Mouse (Mus musculus) urinary bladder, adult 2 months (tissue): ENCODE measurements around the gene Olfr901. TPM values are rescaled to one million over a fixed set of nuclear protein-coding genes. Genes with fewer than 3 reads are reported as not detected.
"Not testable (repeated sequence)": the region's sequence is repeated elsewhere in the genome, so short reads cannot be mapped to it uniquely, and the experiment has no call there.

Experiments used
- DNase-seq: peaks from one replicate; pipeline ENCODE4 v3.0.0; 2022; ENCODE audit warnings: low spot score
- polyA plus RNA-seq: library from polyadenylated mRNA; depleted of rRNA; stranded (reverse); fragments of >200 nt; gene quantifications from 2 replicates; pipeline ENCODE4 v1.2.3, GENCODE M21; 2012; rRNA removed

Olfr901 gene
- not detected in 2 replicates for polyA plus RNA-seq

- no peak for DNase-seq
Measured at GRCm38 (mm10) chr9:38429155-38429554, at the start of gene Olfr901. TSS of gene Olfr901 (plus strand) at chr9:38429455.

GRCm38 (mm10) chr9:38401398-38401797, 27.9 kb upstream of the Olfr901 start, which contains the start of gene Olfr147:
TSS of gene Olfr147 (plus strand) at chr9:38401698.
- no peak for DNase-seq

GRCm38 (mm10) chr9:38407502-38407901, 21.8 kb upstream of the Olfr901 start:
- not testable (repeated sequence) for DNase-seq

DNA sequence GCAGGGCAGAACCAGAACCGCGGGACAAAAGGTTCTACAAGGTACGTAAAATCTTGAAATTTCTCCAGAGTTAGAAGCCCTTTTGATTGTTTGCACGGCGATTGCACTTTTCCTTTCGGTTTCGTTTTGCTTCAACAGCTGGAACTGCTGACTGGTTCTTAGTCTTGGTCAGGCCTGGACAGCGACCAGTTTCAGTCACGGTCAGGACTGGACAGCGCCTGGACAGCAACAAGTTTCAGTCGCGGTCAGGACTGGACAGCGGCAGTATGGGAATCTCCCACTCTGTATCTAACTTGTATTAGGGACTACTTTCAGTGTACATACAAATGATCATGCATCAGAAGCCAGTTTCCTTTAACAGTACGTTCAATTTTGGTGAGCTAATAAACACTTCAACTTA, 15.8 kb upstream of the Olfr901 start:
- not testable (repeated sequence) for DNase-seq

GRCm38 (mm10) chr9:38423801-38424200, 5.5 kb upstream of the Olfr901 start:
- DNase-seq, result no peak

DNA sequence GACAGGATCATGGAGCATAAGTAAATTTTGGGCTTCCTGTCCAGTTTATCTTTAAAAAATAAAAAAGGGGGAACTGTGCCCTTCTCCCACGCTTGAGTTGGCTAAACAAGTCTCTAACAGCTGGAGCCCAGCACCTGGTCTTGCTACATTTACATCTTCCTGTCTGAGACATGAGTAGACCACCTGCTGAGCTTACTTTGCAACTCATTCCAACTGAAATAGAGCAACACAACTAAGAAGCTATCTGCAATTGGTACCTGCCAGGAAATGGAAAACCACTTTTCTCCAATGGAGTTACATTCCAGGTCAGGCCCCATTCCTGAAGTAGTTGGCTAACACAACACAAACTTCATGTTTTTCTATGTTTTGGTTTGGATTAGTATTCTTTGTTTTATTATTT, 2.2 kb upstream of the Olfr901 start:
- DNase-seq, result no peak

DNA sequence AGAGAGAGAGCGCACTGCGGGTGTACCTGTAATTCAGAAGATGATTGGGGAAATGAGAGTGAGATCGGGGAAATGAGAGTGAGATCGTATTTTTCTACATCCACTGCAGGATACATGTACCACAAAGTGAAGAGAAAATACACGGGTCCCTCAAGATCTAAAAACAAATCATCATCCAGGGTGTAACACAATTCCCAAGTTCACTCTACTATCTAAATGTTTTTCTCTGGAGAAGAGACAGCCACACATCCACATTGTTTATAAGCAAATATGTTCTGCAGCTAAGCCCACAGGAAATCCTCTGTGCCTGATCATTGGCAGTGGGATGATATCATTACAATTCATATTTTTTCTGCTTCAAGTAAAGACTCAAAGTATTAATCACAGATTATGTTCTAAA, 18.1 kb downstream of the Olfr901 start, which contains the start of gene Olfr902:
TSS of gene Olfr902 (plus strand) at position 301 of the 400 bp plus-strand sequence.
- no peak for DNase-seq

- no peak for DNase-seq
Measured at GRCm38 (mm10) chr9:38462844-38463243, 33.6 kb downstream of the Olfr901 start, which contains the start of gene Olfr904. TSS of gene Olfr904 (plus strand) at chr9:38463144.

DNA sequence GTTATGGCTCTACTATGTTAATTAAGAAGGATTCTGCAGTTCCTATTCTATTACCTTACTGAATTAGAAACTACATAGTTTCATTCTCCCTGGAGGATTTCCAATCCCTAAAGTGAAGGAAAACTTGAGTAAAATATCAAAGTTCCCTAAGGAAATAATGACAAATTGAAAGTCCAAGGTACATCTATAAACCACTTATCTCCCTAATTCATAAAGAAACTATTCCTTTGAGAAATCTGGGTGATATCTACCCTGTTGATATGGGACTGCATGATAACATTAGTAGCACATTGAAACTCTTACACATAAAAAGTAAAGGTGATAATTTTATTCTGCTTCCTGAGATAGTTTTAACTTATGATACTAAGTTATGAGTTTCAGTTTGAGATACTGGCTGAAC, 41.6 kb downstream of the Olfr901 start, which contains the start of gene Olfr905:
TSS of gene Olfr905 (plus strand) at position 301 of the 400 bp plus-strand sequence.
- DNase-seq, result no peak

Other genes with a start within 250 kb of the Olfr901 start
- not detected in 2 replicates for gene Olfr891, start 248.6 kb upstream of the Olfr901 start, polyA plus RNA-seq
- gene Olfr893, start 221.1 kb upstream of the Olfr901 start, polyA plus RNA-seq, result 0.18 and 0.36 TPM in 2 replicates
- not detected in 2 replicates for gene Olfr894, start 211.4 kb upstream of the Olfr901 start, polyA plus RNA-seq
- gene Olfr143, start 176.7 kb upstream of the Olfr901 start, polyA plus RNA-seq, result 0.12 and 0.19 TPM in 2 replicates
- gene Olfr895, start 161.6 kb upstream of the Olfr901 start, polyA plus RNA-seq, result 0.27 and 0.48 TPM in 2 replicates
- gene Olfr896-ps1, start 138.3 kb upstream of the Olfr901 start, polyA plus RNA-seq, result not detected in 2 replicates
- gene Olfr25, start 100.4 kb upstream of the Olfr901 start, polyA plus RNA-seq, result not detected in 2 replicates
- not detected in 2 replicates for gene Olfr898, start 81.0 kb upstream of the Olfr901 start, polyA plus RNA-seq
- gene Olfr250, start 62.6 kb upstream of the Olfr901 start, polyA plus RNA-seq, result not detected in 2 replicates
- not detected in 2 replicates for gene Olfr251, start 52.4 kb upstream of the Olfr901 start, polyA plus RNA-seq
- not detected in 2 replicates for gene Olfr147, start 27.8 kb upstream of the Olfr901 start, polyA plus RNA-seq
- gene Olfr902, start 18.2 kb downstream of the Olfr901 start, polyA plus RNA-seq, result not detected in 2 replicates
- gene Olfr904, start 33.7 kb downstream of the Olfr901 start, polyA plus RNA-seq, result not detected in 2 replicates
- not detected in 2 replicates for gene Olfr905, start 41.7 kb downstream of the Olfr901 start, polyA plus RNA-seq
- not detected in 2 replicates for gene Olfr906, start 57.6 kb downstream of the Olfr901 start, polyA plus RNA-seq
- not detected in 2 replicates for gene Olfr907, start 66.3 kb downstream of the Olfr901 start, polyA plus RNA-seq
- gene Olfr911-ps1, start 92.1 kb downstream of the Olfr901 start, polyA plus RNA-seq, result not detected in 2 replicates
- not detected in 2 replicates for gene Olfr910, start 108.4 kb downstream of the Olfr901 start, polyA plus RNA-seq
- gene Olfr912, start 150.7 kb downstream of the Olfr901 start, polyA plus RNA-seq, result not detected in 2 replicates
- gene Olfr913, start 163.3 kb downstream of the Olfr901 start, polyA plus RNA-seq, result not detected in 2 replicates
- not detected in 2 replicates for gene Olfr914, start 175.6 kb downstream of the Olfr901 start, polyA plus RNA-seq
- not detected in 2 replicates for gene Olfr916, start 230.4 kb downstream of the Olfr901 start, polyA plus RNA-seq
- not detected in 2 replicates for gene Olfr917, start 236.4 kb downstream of the Olfr901 start, polyA plus RNA-seq
- gene Olfr918, start 245.1 kb downstream of the Olfr901 start, polyA plus RNA-seq, result not detected in 2 replicates